Mouse (Mus musculus): ENCODE results near the gene Sbk1.

DNA sequence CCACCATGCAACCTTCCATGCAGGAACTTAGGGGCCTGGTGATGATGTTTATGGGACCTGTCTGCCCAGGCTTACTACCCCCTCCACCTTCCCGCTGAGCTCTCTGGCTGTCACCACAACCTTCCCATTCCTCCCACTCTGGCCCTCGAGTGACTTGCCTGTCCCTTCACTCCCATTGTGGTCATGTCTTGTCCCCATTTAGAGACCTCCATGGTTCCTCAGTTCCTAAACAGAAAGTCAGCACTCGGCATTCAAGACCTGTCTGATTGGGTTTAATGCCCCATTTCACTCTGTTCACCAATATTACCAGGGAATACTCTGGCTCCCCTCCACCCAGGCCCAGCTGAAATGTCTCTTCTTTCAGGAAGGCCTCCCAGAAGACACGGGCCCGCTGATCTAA is 23.3 kb upstream of the Sbk1 start:
- TF ChIP-seq CTCF (IDR thresholded peaks at IDR 0.05; ENCODE audit: low read depth) (no peak), EP300 (IDR thresholded peaks at IDR 0.05; ENCODE audit: low read depth) (no peak)
